Mouse (Mus musculus) thymus, postnatal 14 days (tissue): ENCODE measurements around the gene Mnt.
A peak's percentile ranks its signal among the peaks of the same experiment; 100 is the strongest.

Experiments used
- DNase-seq: peaks from one replicate; pipeline ENCODE4 v3.0.0; 2021

The Mnt gene

DNA sequence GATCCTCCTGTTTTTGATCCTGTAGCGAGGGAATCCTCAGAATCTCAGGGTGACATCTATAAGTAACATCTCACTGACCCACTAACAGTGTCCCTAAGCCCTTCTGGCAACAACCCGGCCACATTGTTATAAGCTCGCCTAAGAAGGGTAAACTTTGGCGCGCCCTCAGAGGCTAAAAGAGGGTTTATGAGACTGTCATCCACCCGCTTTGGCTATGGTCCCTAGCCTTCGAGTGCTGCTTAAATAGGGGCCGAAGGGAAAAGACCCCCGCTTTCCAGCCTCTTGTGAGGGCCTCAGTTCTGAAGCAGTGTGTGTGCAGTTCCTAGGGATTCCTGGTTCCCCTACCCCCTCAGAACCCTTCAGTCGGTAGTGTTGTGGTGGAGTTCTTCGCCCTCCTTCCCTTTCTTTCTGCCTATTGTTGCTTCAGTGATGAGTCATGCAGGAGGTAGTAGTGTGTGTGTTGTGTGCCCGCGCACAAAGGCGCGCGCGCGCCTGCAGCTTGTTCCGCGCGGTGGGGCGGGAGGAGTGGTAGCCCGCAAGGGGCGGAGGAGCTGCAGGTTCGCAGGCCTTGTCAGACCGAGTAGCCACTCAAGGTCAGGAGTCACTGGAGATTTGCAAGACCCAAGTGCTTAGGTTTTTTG, 1.9 kb downstream of the Mnt start:
- peak; percentile 78 for DNase-seq

DNA sequence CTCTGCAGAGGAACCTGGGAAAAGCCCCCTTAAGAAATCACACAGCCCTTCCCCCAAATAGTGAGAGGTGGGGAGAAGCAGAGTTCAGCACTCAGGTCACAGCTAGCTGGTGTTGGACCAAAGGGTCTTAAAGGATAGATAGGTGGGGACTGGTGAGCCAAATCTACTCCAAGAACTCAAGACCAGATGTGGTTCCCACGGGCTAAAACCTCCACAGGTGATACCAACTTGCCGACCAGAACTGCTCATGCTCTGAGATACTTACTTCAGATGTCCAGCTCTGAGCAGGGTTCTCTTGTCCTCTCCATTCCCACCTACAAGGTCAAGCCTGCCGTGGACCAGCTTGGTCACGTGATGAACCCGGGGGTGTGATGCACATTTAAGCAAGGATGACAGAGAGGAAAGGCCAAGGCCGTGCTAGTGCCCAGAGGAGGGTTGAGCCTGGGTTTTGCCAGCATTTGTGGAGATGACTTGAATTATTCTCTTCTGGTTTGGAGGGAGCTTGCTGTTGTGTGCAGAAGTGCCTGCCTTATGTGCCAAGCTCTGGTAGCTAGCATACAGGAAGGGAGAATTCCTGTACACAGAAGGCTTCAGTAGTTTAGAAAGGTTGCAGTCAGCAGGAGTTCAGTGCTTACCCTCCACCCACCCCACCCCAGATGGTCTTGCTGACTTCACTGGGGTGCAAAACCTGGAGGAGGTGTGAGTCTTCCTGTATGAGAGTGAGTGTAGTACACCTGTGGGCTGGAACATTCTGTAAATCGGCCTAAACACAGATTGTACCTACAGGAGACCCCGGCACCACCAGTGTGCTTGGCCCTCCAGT, 3.0 kb downstream of the Mnt start:
- DNase-seq, result peak; percentile 20

DNA sequence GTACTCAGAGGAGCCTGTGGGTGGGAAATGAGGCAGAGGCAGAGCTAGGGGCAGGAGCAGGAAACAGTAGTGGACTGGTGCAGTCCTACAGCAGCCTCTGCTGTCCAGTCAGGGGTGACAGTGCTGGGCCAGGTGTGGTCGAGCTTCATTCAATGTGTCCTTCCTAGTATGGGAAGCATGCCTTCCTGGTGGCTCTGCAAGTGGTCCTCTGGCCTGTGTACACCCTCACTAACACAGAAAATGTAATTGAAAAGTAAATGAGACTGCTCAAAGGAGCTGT, 3.6 kb downstream of the Mnt start:
- DNase-seq, result no peak

DNA sequence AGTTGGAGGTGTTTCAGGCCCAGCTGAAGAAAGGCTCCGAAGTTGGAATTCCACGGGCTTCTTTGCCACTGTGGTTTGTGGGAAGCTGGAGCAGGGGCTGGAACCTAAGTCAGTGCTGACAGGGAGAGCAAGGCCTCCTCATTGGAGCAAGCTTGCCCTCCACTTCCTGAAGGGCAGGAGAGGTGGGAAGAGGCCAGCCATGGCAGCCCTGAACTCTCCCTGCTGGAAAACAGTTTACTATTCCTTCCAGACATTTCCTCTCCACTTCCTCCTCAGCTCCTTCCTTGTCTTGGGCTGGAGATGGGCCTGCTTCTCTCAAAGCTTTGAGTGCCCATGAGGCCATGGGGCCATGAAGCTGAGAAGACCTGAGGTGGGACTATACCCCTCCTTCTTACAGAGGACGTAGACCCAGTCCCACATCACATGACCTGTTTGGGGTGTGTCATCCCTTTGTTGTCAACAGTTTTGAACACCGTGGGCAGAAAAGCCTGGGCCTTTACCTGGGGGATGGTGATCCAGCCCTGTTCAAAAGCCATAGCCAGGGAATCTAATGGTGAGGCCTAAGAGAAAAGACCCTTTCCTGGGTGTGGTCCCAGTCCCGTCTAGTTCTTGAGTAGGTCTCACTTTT, 4.0 kb downstream of the Mnt start:
- DNase-seq, result no peak

DNA sequence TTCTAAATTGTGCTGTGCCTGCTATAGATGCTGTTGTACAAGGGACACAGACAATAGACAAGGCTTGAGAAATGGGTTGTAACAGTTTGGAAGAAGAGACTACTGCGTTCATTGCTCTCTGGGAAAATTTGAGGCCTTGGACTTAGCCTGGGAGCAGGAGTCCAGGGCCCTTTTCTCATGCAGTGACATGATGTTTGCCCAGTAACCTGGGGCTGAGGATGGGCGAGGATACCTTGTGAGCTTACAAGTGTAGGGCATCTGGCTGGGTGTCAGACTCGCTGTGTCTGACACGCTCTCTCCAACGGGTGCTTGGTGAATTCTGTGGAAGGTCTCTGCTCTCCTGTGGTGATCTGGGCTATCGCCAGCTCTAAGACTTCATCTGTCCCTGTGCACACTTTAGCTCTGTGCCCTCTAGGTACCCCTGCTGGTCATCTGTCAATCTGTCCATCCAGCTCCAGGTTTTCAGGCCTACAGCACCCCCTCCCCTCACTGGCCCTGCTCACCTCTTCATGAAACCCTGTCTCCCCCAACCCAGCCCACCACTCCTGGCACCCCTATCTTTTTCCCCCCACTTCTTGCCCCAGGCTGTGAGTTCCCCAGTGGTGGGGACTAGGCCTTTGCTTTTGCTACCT, 5.0 kb downstream of the Mnt start:
- DNase-seq, result no peak

DNA sequence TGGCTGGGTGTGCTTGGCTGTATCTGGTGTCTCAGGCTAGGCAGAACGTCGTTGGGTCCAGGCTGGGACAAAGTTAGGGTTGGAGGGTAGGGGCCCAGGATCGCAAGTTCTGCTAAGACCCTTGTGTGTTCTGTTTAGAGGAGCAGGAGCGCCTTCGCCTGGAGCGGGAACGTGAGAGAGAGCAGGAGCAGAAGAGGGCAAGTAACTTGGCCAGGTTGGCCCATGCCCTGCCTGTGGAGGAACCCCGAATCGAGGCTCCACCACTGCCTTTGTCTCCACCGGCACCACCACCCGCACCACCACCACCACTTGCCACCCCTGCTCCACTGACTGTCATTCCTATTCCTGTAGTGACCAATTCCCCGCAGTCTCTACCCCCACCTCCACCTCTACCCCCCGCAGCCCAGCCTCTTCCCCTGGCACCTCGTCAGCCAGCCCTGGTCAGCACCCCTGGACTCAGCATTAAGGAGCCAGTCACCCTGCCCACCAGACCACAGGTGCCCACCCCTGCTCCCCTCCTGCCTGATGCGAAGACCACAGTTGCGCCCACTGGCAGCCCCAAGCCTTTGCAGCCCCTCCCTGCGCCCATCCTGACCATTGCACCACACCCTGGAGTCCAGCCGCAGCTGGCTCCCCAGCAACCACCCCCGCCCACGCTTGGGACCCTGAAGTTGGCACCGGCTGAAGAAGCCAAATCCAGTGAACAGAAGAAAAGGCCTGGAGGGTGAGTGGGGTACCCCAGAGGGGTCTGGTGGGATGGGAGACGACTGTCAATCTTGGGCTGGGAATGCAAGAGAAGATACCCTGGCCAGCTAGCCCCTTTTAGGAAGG, 5.7 kb downstream of the Mnt start:
- DNase-seq, result peak; percentile 24

DNA sequence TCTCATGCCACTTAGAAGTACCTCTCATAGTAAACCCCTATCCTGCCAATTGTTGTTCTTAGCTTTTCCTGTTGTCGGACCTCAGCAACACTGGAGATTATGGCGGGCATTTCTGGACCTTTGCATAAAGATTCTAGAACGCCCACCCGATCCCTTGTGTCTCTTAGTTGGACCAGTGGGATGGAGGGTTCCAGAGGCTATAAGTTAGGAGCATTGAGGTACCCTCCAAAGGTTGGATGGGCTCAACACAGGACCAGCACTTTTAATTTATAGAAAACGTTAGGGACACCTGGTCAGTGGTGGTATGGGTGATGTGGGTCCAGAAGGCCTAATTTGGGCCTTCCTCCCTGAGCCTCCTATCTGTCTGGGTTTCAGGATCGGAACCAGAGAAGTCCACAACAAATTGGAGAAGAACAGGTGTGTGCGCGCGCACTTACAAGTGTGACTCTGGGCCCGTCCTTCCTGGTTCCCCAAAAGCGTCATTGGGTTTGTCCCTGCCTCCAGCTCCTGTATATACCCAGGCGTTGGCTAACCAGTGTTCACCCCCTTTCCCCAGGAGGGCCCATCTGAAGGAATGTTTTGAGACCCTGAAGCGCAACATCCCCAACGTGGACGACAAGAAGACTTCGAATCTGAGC, 6.5 kb downstream of the Mnt start:
- DNase-seq, result no peak

DNA sequence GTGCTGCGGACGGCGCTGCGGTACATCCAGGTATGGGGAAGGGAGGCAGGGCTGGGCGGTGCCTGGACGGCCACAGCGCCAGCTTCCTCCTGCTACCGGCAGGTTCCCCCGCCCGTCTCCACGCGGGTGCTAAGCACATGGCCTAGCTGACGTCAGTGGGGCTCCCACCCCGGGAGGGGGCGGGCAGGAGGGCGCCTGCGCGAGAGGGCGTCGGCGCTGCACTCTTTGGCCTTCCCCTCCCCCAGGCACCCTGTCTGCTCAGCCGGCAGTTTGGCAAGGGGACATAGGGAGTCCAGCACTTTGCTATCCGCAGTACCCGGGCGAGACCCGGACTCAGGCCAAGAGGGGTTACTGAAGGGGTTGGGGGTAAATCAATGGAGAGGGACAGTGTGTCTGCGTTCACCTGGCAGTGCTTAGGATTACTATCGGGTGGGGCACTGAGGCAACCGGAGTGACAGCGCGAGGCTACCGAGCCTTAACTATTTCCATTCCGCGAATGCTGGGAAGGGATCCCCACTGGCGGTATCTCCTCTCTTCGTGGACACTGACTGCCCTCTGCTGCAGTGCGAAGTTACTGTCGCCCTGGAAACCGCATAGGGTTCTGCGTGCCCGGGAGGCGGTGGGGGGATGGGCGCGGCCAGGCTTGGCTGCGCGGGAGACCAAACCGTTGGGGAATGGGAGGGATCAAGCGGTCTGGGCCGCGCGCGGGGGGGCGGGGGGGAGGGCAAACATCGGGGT, 7.1 kb downstream of the Mnt start:
- DNase-seq, result peak; percentile 98

DNA sequence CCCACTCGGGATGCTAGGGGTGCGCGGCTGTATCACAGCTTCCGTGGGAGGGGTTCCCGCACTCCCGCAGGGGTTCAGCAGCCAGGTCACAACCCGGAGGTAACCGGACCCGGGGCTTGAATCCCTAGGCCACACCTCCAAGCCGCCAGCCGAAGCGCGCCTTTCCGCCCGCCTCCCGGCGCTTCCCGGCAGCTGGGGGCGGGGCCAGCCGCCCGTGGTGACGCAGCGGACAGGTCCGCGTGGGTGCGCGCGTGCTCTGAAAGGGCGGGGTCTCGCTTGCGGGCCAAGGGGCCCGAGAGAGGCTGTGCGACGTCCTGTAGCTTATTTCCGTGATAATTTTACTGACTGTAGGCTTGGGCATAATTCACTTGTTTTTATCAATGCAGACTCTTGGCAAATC, 7.7 kb downstream of the Mnt start:
- DNase-seq, result peak; percentile 96

DNA sequence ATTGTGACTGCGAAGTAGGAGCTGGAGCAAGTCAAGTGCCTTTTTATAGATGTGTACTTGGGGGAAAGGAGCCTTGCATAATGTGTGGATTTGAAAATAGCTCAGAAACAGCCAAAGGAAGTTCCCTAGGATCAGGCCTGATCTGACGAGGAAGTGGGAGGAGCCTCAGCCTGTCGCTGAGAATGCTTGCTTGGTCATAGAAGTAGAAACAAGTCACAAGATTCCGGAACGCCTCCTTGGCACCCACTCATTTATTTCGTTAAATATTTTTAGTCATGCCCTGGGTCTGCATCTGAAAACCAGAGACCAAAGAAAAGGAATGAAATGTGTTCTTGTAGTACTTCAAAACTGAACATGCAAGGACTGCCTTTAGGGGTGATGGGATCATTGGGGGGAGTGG, 8.3 kb downstream of the Mnt start:
- peak; percentile 69 for DNase-seq

DNA sequence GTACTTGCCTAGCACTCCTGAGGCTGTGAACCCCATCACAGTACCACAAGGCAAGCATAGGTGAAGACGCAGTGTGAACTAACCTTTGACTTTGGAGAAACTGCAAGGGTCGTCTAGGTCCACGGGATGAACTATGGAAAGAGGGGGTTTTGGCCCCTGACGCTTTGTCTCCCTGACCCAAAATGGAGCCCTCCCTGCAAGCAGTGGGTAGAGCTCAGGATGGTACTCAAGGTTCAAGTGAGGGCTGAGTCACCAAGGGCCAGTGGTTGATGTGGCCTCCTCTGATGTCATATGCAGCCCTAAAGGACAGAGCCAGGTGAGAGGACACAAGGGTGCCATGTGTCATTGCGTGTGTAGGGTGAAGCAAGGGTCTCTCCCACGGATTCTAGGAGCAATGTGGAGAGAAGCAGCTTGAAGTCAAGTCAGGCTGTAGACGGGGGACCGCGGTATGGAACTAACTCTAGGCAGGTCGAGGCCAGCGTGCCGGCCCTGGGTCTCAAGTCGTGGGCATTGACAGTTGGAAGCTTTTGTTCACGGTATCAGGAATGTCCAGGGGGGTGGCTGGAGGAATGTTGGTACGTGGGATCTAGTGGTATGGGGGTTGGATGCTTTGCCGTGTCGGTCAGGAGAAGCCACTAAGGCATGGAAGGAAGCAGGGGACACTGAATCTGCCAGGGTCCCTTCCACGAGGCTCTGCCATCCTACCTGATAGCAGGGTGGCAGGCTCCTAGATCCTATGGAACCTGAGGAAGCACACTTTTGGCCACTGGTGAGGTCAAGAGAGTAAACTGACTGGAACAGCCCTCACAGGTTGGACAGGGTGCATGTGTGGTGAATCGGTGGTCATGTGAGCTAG, 9.4 kb downstream of the Mnt start:
- peak; percentile 4 for DNase-seq

DNA sequence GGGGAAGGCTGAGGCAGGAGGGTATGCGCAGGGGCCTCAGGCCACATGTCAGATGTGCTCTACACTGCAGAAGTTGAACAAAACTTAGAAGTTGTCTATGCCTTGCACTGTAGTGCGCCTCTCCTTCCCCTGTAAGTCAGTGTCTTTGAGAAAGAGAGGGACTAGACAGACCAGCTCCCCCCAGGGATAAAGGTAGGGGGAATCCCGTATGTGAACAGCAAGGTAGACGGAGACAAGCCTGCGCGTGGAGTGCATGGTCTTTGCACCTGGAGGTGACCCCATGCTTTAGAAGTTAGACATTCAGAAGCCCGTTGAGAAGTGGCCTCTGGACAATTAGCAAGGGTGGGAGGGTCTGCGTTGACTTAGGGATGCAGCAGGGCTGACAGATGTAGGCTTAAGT, 10.0 kb downstream of the Mnt start:
- peak; percentile 3 for DNase-seq

DNA sequence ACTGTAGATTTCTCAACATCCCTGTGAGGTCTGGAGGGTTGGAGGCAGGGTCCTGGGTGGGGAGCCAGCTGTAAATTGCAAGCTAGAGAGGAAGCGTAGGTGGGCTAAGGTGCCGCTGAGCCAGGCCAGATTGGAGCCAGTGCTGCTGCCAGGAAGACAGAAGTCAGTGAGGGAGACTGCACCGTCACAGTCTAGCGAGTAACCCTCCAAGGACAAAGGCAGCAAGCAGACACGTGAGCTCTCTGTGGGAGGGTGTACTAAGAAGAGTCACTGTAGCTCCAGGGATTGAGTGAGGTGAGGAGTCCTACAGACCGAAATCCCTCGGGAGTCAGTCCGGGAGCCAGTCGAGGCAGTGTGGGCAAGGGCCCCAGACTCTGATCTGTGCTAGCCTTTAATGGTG, 10.6 kb downstream of the Mnt start:
- DNase-seq, result no peak

DNA sequence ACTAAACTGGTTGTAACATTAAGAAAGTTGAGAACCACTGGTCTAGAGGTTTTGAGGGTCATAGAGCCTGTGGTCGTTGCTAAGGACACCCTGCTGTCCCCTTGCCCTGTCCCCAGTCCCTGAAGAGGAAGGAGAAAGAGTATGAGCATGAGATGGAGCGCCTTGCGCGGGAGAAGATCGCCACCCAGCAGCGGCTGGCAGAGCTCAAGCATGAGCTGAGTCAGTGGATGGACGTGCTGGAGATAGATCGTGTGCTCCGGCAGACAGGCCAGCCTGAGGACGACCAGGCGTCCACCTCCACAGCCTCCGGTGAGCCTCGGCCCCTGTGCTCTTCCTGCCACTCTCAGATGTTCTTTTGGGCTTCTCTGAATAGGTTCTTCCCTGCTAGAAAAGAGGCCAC, 11.3 kb downstream of the Mnt start:
- DNase-seq, result no peak

DNA sequence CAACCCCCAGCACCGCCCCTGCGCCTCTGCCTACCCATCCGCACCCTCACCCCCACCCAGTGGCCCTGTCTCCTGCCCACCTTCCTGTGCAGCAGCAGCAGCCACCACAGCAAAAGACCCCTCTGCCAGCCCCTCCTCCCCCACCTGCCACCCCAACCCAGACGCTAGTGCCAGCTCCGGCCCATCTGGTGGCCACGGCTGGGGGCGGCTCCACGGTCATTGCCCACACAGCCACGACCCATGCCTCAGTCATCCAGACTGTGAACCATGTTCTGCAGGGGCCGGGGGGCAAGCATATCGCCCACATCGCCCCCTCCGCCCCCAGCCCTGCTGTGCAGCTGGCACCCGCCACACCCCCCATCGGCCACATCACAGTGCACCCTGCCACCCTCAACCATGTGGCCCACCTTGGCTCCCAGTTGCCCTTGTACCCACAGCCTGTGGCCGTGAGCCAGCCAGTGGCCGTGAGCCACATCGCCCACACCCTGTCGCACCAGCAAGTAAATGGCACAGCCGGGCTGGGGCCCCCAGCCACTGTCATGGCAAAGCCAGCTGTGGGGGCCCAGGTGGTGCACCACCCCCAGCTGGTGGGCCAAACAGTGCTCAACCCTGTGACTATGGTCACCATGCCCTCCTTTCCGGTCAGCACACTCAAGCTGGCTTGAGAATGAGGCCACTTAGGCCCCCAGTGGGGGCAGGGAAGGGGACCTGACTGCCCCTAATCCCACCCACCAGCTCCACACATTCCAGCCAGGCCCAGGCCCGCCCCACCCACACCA, 12.1 kb downstream of the Mnt start:
- peak; percentile 38 for DNase-seq

DNA sequence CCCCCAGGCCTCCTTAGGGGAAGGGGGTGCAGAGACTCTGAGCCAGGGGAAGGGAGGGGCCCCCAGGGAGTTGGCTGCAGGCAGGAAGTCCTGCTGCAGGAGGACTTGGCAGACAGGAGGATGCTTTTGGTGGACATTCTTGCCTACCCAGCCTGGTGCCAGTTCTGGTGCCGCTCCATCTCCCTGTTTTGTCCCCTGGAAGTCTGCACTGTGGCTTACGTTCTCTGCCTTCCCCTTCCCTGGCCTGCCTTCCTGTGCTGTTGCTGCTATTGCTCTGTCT, 12.7 kb downstream of the Mnt start:
- DNase-seq, result no peak

DNA sequence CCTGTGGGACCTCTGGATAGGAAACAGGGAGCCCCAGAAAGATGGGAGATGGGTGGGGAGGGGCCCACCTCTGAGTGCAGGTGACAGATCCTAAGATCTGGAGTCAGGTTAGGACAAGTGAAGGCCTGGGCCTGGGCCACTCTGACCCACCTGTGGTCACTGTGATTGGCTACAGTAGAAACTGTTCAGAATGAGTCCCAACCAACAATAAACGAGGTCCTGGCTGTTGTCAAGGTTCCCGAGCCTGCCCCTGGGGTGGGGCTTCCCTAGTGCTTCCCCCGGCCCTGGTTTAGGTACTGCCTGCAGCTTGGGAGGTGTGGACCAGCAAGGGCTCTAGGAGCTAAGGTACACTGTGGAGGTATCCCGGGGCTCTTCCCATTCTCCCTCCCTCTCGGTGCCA, 13.0 kb downstream of the Mnt start:
- no peak for DNase-seq

DNA sequence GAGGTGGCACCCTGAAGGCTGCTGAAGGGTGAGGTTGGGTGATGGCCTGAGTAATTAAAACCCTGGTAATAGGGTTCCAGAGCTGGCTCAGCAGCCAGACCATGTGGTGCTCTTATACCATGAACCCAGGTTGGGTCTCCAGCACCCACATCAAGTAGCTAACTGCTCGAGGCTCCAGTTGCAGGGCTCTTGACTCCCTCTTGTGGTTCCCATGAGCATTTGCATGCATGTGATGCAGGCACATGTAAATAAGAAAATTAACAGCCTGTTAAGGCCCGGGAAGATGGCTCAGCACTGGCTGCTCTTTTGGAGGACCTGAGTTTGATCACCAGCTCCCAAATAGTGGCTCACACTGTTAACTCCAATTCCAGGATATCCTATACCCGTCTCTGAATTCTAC, 15.1 kb downstream of the Mnt start:
- no peak for DNase-seq

DNA sequence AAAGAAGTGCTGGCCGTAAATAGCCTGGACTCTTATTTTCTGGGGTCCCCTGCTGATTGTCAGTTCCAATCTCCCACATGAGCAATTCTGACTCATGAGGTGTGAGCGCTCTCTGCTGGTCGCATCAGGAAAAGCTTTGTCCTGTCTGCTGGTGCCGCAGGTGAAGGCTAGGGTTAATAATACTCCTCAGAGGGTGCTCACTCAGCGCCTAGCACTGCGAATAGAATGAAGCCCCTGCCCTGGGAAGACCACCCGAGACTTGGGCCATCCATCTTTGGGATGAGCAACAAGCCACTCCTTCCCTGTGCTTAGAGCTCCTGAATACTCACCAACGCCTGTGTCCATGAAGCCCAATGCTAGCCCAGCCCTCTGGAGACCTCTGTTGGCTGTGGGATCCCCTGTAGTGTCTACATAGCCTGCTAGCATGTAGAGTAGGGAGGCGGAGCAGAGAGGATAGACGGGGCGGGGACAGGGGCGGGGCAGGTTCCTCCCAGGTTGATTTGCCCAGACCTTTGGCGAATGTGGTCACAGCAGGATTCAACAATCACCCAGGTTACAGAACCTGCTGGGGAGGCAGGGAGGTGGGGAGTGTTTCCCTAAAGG, 17.3 kb downstream of the Mnt start:
- peak; percentile 86 for DNase-seq
